Mouse (Mus musculus) megakaryocyte, embryonic 14.5 days (primary cell): ENCODE measurements at regions not wholly inside any gene's neighbourhood (a gene's known extent, or its start where the extent isn't known, plus 50 kb on each side); places are given as distances from the start of the nearest gene placed in this dataset.

Source experiments
- FLI1 ChIP-seq: IDR thresholded peaks from 2 replicates; pipeline ENCODE4 v1.6.1; 2012; ENCODE audit warnings: low read length, inconsistent platforms, mixed read lengths
- GATA1 ChIP-seq: IDR thresholded peaks from 3 replicates; pipeline ENCODE4 v1.6.1; 2012; ENCODE audit warnings: mixed read lengths, low read length, inconsistent platforms, borderline replicate concordance

DNA sequence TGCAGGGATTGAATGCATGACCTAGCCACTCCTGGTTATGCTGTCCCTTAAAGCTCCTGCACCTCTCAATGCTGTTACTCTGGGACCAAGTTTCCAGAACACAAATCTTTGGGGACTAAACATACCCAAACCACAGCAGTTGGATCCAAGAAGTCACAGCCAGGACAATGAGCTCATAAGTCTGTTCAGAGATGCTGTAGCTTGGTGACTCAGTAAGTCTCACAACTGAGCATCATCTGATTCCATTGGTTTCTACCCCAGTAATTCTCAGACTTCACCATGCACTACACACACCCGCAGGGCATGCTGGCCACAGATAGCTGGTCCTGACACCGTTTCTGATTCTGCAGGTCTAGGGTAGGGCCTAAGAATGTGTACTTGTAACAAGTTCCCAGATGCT is 100.0 kb downstream of the Cxcl12 start:
- TF ChIP-seq GATA1 = no peak
- TF ChIP-seq FLI1 = no peak
